Mouse (Mus musculus): Measurements from ENCODE around the gene Ncf2. TPM values are rescaled to one million over a fixed set of nuclear protein-coding genes. Genes with fewer than 3 reads are reported as not detected.

Ncf2 gene
- polyA plus RNA-seq, 1 experiment from 2014 or later, result 0.18 TPM

DNA sequence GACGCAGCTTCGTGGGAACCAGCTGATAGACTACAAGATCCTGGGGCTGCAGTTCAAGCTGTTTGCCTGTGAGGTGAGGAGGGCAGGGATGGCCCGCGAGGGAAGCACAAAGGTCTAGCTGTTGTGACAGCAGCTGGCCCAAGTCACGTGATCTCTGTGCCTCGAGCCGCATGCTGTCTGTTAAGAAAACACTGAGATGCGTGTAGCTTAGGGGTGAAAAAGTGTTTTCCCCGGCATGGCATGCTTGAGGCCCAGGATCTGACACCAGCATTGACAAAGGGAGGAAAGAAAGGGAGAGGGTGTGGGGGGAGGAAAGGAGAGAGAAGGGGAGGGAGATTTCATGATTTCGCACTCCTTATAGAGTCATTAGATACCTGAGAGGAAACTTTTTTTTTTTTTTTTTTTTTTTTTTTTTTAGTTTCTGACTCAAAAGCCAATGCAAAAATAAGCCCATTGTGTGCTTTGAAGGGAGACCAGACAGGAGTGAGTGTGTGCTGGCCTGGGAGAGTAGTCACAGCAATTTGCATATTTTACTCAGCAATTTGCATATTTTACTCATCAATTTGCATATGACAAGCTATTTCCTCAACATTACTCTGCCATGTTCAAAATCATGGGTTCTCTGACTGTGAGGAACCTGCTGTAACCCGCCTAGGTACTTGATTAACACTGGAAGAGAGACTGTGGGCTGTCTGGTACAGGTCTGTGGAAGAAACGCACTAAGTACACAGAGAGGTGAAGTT, 17.2 kb downstream of the Ncf2 start:
- no peak for ATAC-seq
- ChIA-PET POLR2A (no interaction called here), CTCF (interaction anchor here (1.3 to 1.6 kb wide), 2 partner anchors 16 to 26 kb away, joined by 3 read pairs; no protein-coding TSS in a partner anchor)
- H3K27me3 ChIP-seq, result no peaks in the 10 kb centered on the region
- TF ChIP-seq CTCF (IDR thresholded peaks at IDR 0.05), result no peak
- DNase-seq (ENCODE audit: low read depth, low spot score), result no peak
- in situ Hi-C loops (cut with MboI; ENCODE audit: low pct_unique_long_range_greater_than_20kb), result no loop called here

DNA sequence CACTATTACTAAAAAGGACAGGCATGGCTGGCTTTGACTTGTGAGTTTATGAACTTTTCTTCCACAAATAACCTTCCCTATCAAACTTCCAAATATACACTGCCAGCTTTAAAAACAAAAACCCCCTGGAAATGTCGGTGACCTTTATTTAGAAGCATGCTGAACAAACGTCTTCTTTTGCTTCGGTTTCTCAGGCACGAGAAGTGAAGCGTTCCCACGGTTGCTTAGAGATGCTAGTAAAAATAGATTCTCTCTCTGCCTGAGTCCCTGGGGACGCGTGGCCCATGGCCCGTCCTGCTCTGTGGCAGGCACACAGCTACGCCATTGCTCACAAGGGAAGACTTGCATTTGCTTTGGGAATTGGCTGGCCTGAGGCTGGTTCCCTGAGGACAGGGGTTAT, 17.8 kb downstream of the Ncf2 start:
- POLR2A ChIA-PET, result no interaction called here
- CTCF ChIA-PET, result interaction anchor here (1.3 to 1.6 kb wide), 2 partner anchors 16 to 26 kb away, joined by 3 read pairs; no protein-coding TSS in a partner anchor
- ATAC-seq (no peak), DNase-seq (ENCODE audit: low read depth, low spot score) (no peak)
- in situ Hi-C loops (cut with MboI; ENCODE audit: low pct_unique_long_range_greater_than_20kb), result no loop called here
- H3K27me3 ChIP-seq, result no peaks in the 10 kb centered on the region
- TF ChIP-seq CTCF (IDR thresholded peaks at IDR 0.05), result no peak

DNA sequence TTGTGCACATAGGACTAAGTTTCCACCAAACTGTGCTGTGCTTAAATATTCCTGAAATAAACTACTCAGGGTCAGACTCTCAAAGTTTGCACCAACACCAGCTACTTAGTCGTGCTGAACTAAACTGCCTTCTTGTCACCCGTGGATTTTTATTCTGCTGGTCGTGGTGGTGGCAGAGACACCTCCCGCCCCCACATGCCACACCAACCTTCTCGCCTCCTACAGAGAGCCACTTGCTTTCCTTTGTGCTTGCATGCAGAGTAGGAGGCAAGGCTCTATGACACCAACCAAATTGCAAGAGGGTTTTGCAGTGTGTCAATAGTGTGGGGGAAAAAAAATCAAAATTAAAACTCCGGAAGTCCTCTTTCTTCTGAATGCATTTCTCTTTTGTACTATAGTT, 19.6 kb downstream of the Ncf2 start:
- DNase-seq (ENCODE audit: low read depth, low spot score) (no peak), ATAC-seq (no peak)
- ChIA-PET POLR2A (no interaction called here), CTCF (no interaction called here)
- in situ Hi-C loops (cut with MboI; ENCODE audit: low pct_unique_long_range_greater_than_20kb), result no loop called here
- no peaks in the 10 kb centered on the region for H3K27me3 ChIP-seq
- no peak for TF ChIP-seq CTCF (IDR thresholded peaks at IDR 0.05)

DNA sequence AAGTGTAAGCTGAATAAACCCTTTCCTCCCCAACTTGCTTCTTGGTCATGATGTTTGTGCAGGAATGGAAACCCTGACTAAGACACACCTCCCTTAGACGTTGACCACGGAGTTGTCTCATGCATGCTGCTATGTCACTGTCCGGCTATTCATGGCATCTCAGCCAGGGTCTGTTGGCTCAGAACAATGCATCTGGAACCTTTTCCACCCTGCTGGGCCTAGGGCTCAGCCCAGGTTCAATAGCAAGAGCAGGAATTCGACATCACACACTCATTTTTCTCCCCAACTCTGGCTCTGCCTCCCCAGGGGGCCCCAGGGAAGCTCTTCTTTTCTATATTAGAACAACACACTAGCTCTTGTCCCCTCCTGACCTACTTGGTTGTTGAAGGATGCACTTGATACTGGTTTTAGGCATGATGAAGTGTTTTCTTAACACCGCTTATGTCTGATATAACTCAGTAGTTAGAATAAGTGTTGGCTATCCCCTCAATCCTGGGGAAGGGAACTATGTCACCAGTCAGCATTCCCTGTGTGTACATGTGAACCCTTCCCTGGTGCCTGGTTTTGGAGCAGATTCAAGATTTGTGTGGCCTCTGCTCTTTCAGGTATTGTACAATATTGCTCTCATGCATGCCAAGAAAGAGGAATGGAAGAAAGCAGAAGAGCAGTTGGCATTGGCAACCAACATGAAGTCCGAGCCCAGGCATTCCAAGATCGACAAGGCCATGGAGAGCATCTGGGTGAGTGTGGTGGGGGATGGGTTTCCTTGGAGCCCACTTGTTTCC, 21.1 kb downstream of the Ncf2 start:
- ATAC-seq (peak; percentile 86), DNase-seq (ENCODE audit: low read depth, low spot score) (no peak)
- ChIA-PET POLR2A (no interaction called here), CTCF (interaction anchor here (0.7 kb wide), 1 partner anchor 12 kb away, joined by 3 read pairs; no protein-coding TSS in a partner anchor)
- no peaks in the 10 kb centered on the region for H3K27me3 ChIP-seq
- TF ChIP-seq CTCF (IDR thresholded peaks at IDR 0.05), result no peak
- in situ Hi-C loops (cut with MboI; ENCODE audit: low pct_unique_long_range_greater_than_20kb), result no loop called here

GRCm38 (mm10) chr1:152821746-152822145, 21.8 kb downstream of the Ncf2 start:
- H3K27me3 ChIP-seq, result no peaks in the 10 kb centered on the region
- no peak for ATAC-seq
- ChIA-PET CTCF (no interaction called here), POLR2A (no interaction called here)
- no peak for TF ChIP-seq CTCF (IDR thresholded peaks at IDR 0.05)
- DNase-seq (ENCODE audit: low read depth, low spot score), result no peak
- in situ Hi-C loops (cut with MboI; ENCODE audit: low pct_unique_long_range_greater_than_20kb), result no loop called here

GRCm38 (mm10) chr1:152824206-152824605, 24.2 kb downstream of the Ncf2 start:
- no peak for TF ChIP-seq CTCF (IDR thresholded peaks at IDR 0.05)
- CTCF ChIA-PET, result no interaction called here
- POLR2A ChIA-PET, result no interaction called here
- H3K27me3 ChIP-seq, result no peaks in the 10 kb centered on the region
- DNase-seq (ENCODE audit: low read depth, low spot score), result no peak
- in situ Hi-C loops (cut with MboI; ENCODE audit: low pct_unique_long_range_greater_than_20kb), result no loop called here
- ATAC-seq, result no peak

- DNase-seq (ENCODE audit: low read depth, low spot score) (no peak), ATAC-seq (no peak)
- no peaks in the 10 kb centered on the region for H3K27me3 ChIP-seq
- in situ Hi-C loops (cut with MboI; ENCODE audit: low pct_unique_long_range_greater_than_20kb), result no loop called here
- POLR2A ChIA-PET, result no interaction called here
- no peak for TF ChIP-seq CTCF (IDR thresholded peaks at IDR 0.05)
- CTCF ChIA-PET, result no interaction called here
These were observed 26.5 kb downstream of the Ncf2 start for GRCm38 (mm10) chr1:152826446-152826845.

DNA sequence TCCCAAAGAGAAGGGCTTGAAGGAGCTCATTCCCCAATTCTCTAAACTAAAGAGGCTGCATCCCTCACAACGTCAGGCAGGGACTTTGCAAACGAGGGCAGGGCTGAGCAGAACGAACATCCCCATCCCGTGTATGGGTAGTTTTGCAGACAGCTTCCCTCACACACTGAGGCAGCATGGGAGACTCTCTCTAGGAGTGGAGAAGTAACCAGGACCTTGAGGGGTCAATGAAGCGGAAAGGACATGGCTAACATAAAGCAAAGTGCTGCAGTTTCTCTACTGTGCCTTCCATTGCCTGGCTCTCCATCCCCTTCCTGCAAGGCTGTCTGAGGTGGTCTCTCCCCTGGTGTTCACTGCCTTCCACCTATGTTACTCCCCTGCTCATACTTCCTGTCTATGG, 28.2 kb downstream of the Ncf2 start:
- no peaks in the 10 kb centered on the region for H3K27me3 ChIP-seq
- TF ChIP-seq CTCF (IDR thresholded peaks at IDR 0.05), result no peak
- in situ Hi-C loops (cut with MboI; ENCODE audit: low pct_unique_long_range_greater_than_20kb), result no loop called here
- ChIA-PET CTCF (no interaction called here), POLR2A (interaction anchor here (0.8 kb wide), 1 partner anchor 15 kb away, joined by 4 read pairs; no protein-coding TSS in a partner anchor)
- no peak for ATAC-seq
- DNase-seq (ENCODE audit: low read depth, low spot score), result no peak

GRCm38 (mm10) chr1:152828637-152829355, 28.8 kb downstream of the Ncf2 start:
- ATAC-seq (no peak), DNase-seq (ENCODE audit: low read depth, low spot score) (no peak)
- CTCF ChIA-PET, result interaction anchor here (0.7 kb wide), 1 partner anchor 16 kb away, joined by 5 read pairs; no protein-coding TSS in a partner anchor
- POLR2A ChIA-PET, result interaction anchor here (0.8 to 0.9 kb wide), 2 partner anchors 15 to 20 kb away, joined by 4 read pairs; no protein-coding TSS in a partner anchor
- H3K27me3 ChIP-seq, result no peaks in the 10 kb centered on the region
- TF ChIP-seq CTCF (IDR thresholded peaks at IDR 0.05), result no peak
- in situ Hi-C loops (cut with MboI; ENCODE audit: low pct_unique_long_range_greater_than_20kb), result no loop called here

GRCm38 (mm10) chr1:152830054-152830453, 30.1 kb downstream of the Ncf2 start:
- TF ChIP-seq CTCF (IDR thresholded peaks at IDR 0.05), result no peak
- ChIA-PET POLR2A (no interaction called here), CTCF (no interaction called here)
- H3K27me3 ChIP-seq, result no peaks in the 10 kb centered on the region
- in situ Hi-C loops (cut with MboI; ENCODE audit: low pct_unique_long_range_greater_than_20kb), result no loop called here
- DNase-seq (ENCODE audit: low read depth, low spot score), result no peak
- no peak for ATAC-seq
